Mouse (Mus musculus): Measurements from ENCODE around the gene Tgfbr1. TPM values are rescaled to one million over a fixed set of nuclear protein-coding genes. Genes with fewer than 3 reads are reported as not detected.

Tgfbr1 gene
- total and polyA plus RNA-seq, 3 experiments: 4.3 to 4.5 TPM; not detected in 1

DNA sequence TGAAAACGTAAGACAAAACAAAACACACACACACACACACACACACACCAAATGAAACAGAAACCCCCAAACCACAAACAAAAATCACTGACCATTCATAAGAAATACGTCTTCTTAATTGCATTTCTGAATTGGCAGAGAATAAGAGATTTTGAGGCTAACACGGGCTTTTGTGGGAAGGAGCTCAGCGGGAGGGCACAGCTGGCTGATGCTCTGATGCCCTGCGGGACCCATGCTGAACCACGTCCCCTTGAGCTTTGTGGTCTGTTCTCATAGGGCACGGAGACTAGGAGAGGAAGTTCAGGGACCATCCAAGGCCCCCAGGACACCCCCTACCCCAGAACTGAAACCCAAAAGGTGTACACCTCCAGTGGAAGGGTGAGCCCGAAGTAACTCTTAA lies 10.4 kb upstream of the Tgfbr1 start:
- no peak for TF ChIP-seq GABPA (IDR thresholded peaks at IDR 0.05; ENCODE audit: low read depth, low read length)
- no peak for TF ChIP-seq MEF2A (IDR thresholded peaks at IDR 0.05; ENCODE audit: extremely low read depth, insufficient replicate concordance, low read depth, low read length, poor library complexity, severe bottlenecking)
- TF ChIP-seq ZNF384 (IDR thresholded peaks at IDR 0.05; ENCODE audit: low read depth, low read length): no peak
- Histone ChIP-seq H3K27me3 (ENCODE audit: control insufficient read depth in 1 of 2, insufficient read depth in 2 of 2, low read length in 2 of 2) (peaks cover 2 to 7% of the 10 kb centered on the region in 2 experiments; a peak in 3 of 4 replicates), H3K9me3 (replicated peaks; ENCODE audit: insufficient read depth, low read length) (no peaks in the 10 kb centered on the region), H3K4me1 (ENCODE audit: control insufficient read depth in 1 of 2, insufficient read depth in 2 of 2, low read length in 2 of 2) (no peaks in the 10 kb centered on the region), H3K79me2 (ENCODE audit: control insufficient read depth, insufficient read depth, low read length, poor library complexity) (no peaks in the 10 kb centered on the region), H3K4me3 (ENCODE audit: control insufficient read depth in 1 of 2, insufficient read depth in 1 of 2, low read depth in 2 of 2, low read length in 2 of 2) (no peak overlapping the region), H3K9ac (ENCODE audit: control insufficient read depth, low read depth, low read length, poor library complexity, severe bottlenecking) (no peak overlapping the region), H3K36me3 (ENCODE audit: control insufficient read depth in 1 of 2, insufficient read depth in 2 of 2, low read length in 2 of 2) (no peaks in the 10 kb centered on the region; a peak in 1 of 4 replicates), H3K27ac (ENCODE audit: control insufficient read depth, low read depth, low read length) (no peak overlapping the region)
- no peak for DNase-seq (ENCODE audit: low read depth, low spot score)

DNA sequence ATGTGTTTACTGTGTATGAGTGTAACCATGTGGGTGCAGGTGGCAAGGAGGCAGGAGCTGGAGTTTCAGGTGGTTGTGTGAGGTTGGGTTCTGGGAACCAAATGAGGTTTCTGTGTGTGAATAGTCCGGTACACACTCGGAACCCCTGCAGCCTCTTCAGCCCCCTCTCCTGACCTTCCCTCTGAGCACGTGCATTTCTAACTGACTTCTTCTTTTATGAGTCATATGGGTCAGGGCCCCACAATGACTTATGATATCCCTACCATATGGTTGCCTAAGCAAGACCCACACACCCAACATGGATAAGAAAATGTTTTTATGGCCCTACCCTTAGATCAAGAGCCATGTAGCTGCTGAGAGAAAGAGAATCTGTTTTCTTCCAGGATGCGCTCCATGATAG lies 6.0 kb upstream of the Tgfbr1 start:
- H3K4me3 ChIP-seq (ENCODE audit: control insufficient read depth in 1 of 2, insufficient read depth in 1 of 2, low read depth in 2 of 2, low read length in 2 of 2): no peak overlapping the region
- H3K27me3 ChIP-seq (ENCODE audit: control insufficient read depth in 1 of 2, insufficient read depth in 2 of 2, low read length in 2 of 2): peaks cover 0 to 5% of the 10 kb centered on the region in 2 experiments; a peak in 2 of 4 replicates
- H3K27ac ChIP-seq (ENCODE audit: control insufficient read depth, low read depth, low read length): no peak overlapping the region
- peak; percentile 33 for DNase-seq (ENCODE audit: low read depth, low spot score)
- H3K36me3 ChIP-seq (ENCODE audit: control insufficient read depth in 1 of 2, insufficient read depth in 2 of 2, low read length in 2 of 2): no peaks in the 10 kb centered on the region; a peak in 1 of 4 replicates
- no peaks in the 10 kb centered on the region for H3K9me3 ChIP-seq (replicated peaks; ENCODE audit: insufficient read depth, low read length)
- TF ChIP-seq EP300 (IDR thresholded peaks at IDR 0.05; ENCODE audit: low read depth in 1 of 2, low read length in 2 of 2) (peak in 1 of 2 experiments; percentile 30; a peak in 1 of 4 replicates), ZNF384 (IDR thresholded peaks at IDR 0.05; ENCODE audit: low read depth, low read length) (no peak), MAX (IDR thresholded peaks at IDR 0.05; ENCODE audit: low read length) (peak; percentile 67), MAZ (IDR thresholded peaks at IDR 0.05; ENCODE audit: low read depth, low read length) (no peak), ETS1 (IDR thresholded peaks at IDR 0.05; ENCODE audit: low read depth, low read length) (0 out of 2 replicates have a peak, but pooled peaks have one; percentile 17), BHLHE40 (IDR thresholded peaks at IDR 0.05; ENCODE audit: borderline replicate concordance, low read depth, low read length) (peak; percentile 64; the same call in 1 of the 2 replicates), MYC (IDR thresholded peaks at IDR 0.05; ENCODE audit: low read depth, low read length) (peak; percentile 52; the same call in 1 of the 2 replicates)
- H3K79me2 ChIP-seq (ENCODE audit: control insufficient read depth, insufficient read depth, low read length, poor library complexity): no peaks in the 10 kb centered on the region
- H3K9ac ChIP-seq (ENCODE audit: control insufficient read depth, low read depth, low read length, poor library complexity, severe bottlenecking): no peak overlapping the region
- H3K4me1 ChIP-seq (ENCODE audit: control insufficient read depth in 1 of 2, insufficient read depth in 2 of 2, low read length in 2 of 2): peaks cover 0 to 5% of the 10 kb centered on the region in 2 experiments; a peak in 1 of 4 replicates

DNA sequence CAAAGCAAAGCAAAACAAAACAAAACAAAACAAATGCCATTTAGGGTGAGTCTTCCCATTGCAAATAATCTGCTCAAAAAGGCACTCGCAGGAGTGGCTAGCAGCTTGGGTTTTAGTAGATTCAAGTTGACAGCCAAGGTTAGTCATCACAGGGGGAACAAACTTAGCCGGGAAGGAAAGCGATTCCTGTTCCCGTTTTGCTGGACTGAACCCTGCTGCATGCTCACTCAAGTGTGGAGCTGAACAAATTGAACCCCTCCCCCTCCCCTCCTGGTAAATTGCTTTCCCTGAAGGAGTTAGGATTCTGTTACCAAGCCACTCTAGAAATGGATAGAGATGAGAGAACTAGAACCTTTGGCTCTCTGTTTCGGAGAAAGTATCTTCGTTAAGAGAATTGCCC lies 3.3 kb upstream of the Tgfbr1 start:
- no peak for TF ChIP-seq USF2 (IDR thresholded peaks at IDR 0.05; ENCODE audit: borderline replicate concordance in 1 of 2, insufficient read depth in 1 of 2, low read depth in 1 of 2, low read length in 2 of 2)
- Histone ChIP-seq H3K36me3 (ENCODE audit: control insufficient read depth in 1 of 2, insufficient read depth in 2 of 2, low read length in 2 of 2) (peaks cover 0 to 5% of the 10 kb centered on the region in 2 experiments; a peak in 2 of 4 replicates), H3K4me3 (ENCODE audit: control insufficient read depth in 1 of 2, insufficient read depth in 1 of 2, low read depth in 2 of 2, low read length in 2 of 2) (no peak overlapping the region), H3K9me3 (replicated peaks; ENCODE audit: insufficient read depth, low read length) (no peaks in the 10 kb centered on the region), H3K4me1 (ENCODE audit: control insufficient read depth in 1 of 2, insufficient read depth in 2 of 2, low read length in 2 of 2) (peaks cover 0 to 5% of the 10 kb centered on the region in 2 experiments; a peak in 1 of 4 replicates), H3K9ac (ENCODE audit: control insufficient read depth, low read depth, low read length, poor library complexity, severe bottlenecking) (no peak overlapping the region), H3K27ac (ENCODE audit: control insufficient read depth, low read depth, low read length) (no peak overlapping the region), H3K27me3 (ENCODE audit: control insufficient read depth in 1 of 2, insufficient read depth in 2 of 2, low read length in 2 of 2) (no peaks in the 10 kb centered on the region), H3K79me2 (ENCODE audit: control insufficient read depth, insufficient read depth, low read length, poor library complexity) (peaks cover 7% of the 10 kb centered on the region)
- no peak for DNase-seq (ENCODE audit: low read depth, low spot score)

All from MEL (cell line).